Mouse (Mus musculus): ENCODE results near the gene Sh3d19. TPM values are rescaled to one million over a fixed set of nuclear protein-coding genes. Genes with fewer than 3 reads are reported as not detected.

The Sh3d19 gene
- total and polyA plus RNA-seq, 2 experiments from 2014 or later = 16.3 to 31.1 TPM

- no peaks in the 10 kb centered on the region for H3K9me3 ChIP-seq (ENCODE audit: low read length)
- ATAC-seq = peak; percentile 98
- under 1% methylated on average over 69 of the region's 77 CpGs for whole genome bisulfite sequencing
- H3K4me1 ChIP-seq (ENCODE audit: insufficient read depth, low read length) = no peaks in the 10 kb centered on the region
- peak within 1 kb of the TSS; percentile 98 for H3K9ac ChIP-seq (replicated peaks; ENCODE audit: low read length)
- peak; percentile 99 for DNase-seq (ENCODE audit: low spot score)
- peak within 1 kb of the TSS; percentile 90 for H3K4me3 ChIP-seq (ENCODE audit: low read length)
- peaks cover 21% of the 10 kb centered on the region; the same call in 1 of the 2 replicates for H3K36me3 ChIP-seq (ENCODE audit: insufficient read depth, low read length)
- H3K4me2 ChIP-seq (ENCODE audit: low read depth, low read length) = peak within 1 kb of the TSS; percentile 71
- peak within 1 kb of the TSS; percentile 93 for H3K27ac ChIP-seq
- no peaks in the 10 kb centered on the region for H3K27me3 ChIP-seq (ENCODE audit: insufficient read depth, low read length)
- peak; percentile 98 for TF ChIP-seq CTCF (IDR thresholded peaks at IDR 0.05; ENCODE audit: low read depth)
These were observed 171.5 kb downstream of the Sh3d19 start, which contains the start of gene Rps3a1 for GRCm38 (mm10) chr3:86142263-86142933. TSS of gene Rps3a1 (minus strand) at chr3:86142702.

GRCm38 (mm10) chr3:86142934-86143317 is 172.0 kb downstream of the Sh3d19 start:
- peaks cover 16% of the 10 kb centered on the region; the same call in 1 of the 2 replicates for H3K36me3 ChIP-seq (ENCODE audit: insufficient read depth, low read length)
- H3K27ac ChIP-seq = no peak overlapping the region
- no peaks in the 10 kb centered on the region for H3K27me3 ChIP-seq (ENCODE audit: insufficient read depth, low read length)
- no peak for DNase-seq (ENCODE audit: low spot score)
- no peaks in the 10 kb centered on the region for H3K4me1 ChIP-seq (ENCODE audit: insufficient read depth, low read length)
- peak overlapping the region; percentile 49 for H3K4me2 ChIP-seq (ENCODE audit: low read depth, low read length)
- peak overlapping the region; percentile 90 for H3K4me3 ChIP-seq (ENCODE audit: low read length)
- peak; percentile 1; the same call in 1 of the 2 replicates for ATAC-seq
- peak overlapping the region; percentile 37; the same call in 1 of the 2 replicates for H3K9ac ChIP-seq (replicated peaks; ENCODE audit: low read length)
- WGBS = 33% methylated on average over 6 of the region's 6 CpGs
- TF ChIP-seq CTCF (IDR thresholded peaks at IDR 0.05; ENCODE audit: low read depth) = no peak
- H3K9me3 ChIP-seq (ENCODE audit: low read length) = no peaks in the 10 kb centered on the region

GRCm38 (mm10) chr3:86143343-86143742 is 172.4 kb downstream of the Sh3d19 start:
- peak overlapping the region; percentile 37; the same call in 1 of the 2 replicates for H3K9ac ChIP-seq (replicated peaks; ENCODE audit: low read length)
- H3K36me3 ChIP-seq (ENCODE audit: insufficient read depth, low read length) = peaks cover 11% of the 10 kb centered on the region; the same call in 1 of the 2 replicates
- DNase-seq (ENCODE audit: low spot score) (no peak), ATAC-seq (no peak)
- H3K4me1 ChIP-seq (ENCODE audit: insufficient read depth, low read length) = no peaks in the 10 kb centered on the region
- WGBS = 88% methylated on average over 6 of the region's 6 CpGs
- H3K9me3 ChIP-seq (ENCODE audit: low read length) = no peaks in the 10 kb centered on the region
- TF ChIP-seq CTCF (IDR thresholded peaks at IDR 0.05; ENCODE audit: low read depth) = no peak
- H3K4me3 ChIP-seq (ENCODE audit: low read length) = no peak overlapping the region
- H3K27ac ChIP-seq = no peak overlapping the region
- H3K27me3 ChIP-seq (ENCODE audit: insufficient read depth, low read length) = no peaks in the 10 kb centered on the region
- no peak overlapping the region for H3K4me2 ChIP-seq (ENCODE audit: low read depth, low read length)

- Histone ChIP-seq H3K4me3 (ENCODE audit: low read length) (no peak overlapping the region), H3K4me2 (ENCODE audit: low read depth, low read length) (no peak overlapping the region), H3K9me3 (ENCODE audit: low read length) (no peaks in the 10 kb centered on the region), H3K27me3 (ENCODE audit: insufficient read depth, low read length) (no peaks in the 10 kb centered on the region), H3K27ac (no peak overlapping the region), H3K9ac (replicated peaks; ENCODE audit: low read length) (no peak overlapping the region), H3K36me3 (ENCODE audit: insufficient read depth, low read length) (no peaks in the 10 kb centered on the region), H3K4me1 (ENCODE audit: insufficient read depth, low read length) (no peaks in the 10 kb centered on the region)
- ATAC-seq = no peak
- 65% methylated on average over 6 of the region's 6 CpGs for WGBS
- DNase-seq (ENCODE audit: low spot score) = no peak
- no peak for TF ChIP-seq CTCF (IDR thresholded peaks at IDR 0.05; ENCODE audit: low read depth)
These were observed 178.2 kb downstream of the Sh3d19 start for GRCm38 (mm10) chr3:86149063-86149462.

- DNase-seq (ENCODE audit: low spot score) = no peak
- WGBS = 68% methylated on average over 9 of the region's 9 CpGs
- Histone ChIP-seq H3K4me2 (ENCODE audit: low read depth, low read length) (no peak overlapping the region), H3K27me3 (ENCODE audit: insufficient read depth, low read length) (no peaks in the 10 kb centered on the region), H3K4me3 (ENCODE audit: low read length) (no peak overlapping the region), H3K27ac (no peak overlapping the region), H3K4me1 (ENCODE audit: insufficient read depth, low read length) (no peaks in the 10 kb centered on the region), H3K9me3 (ENCODE audit: low read length) (no peaks in the 10 kb centered on the region), H3K9ac (replicated peaks; ENCODE audit: low read length) (no peak overlapping the region), H3K36me3 (ENCODE audit: insufficient read depth, low read length) (no peaks in the 10 kb centered on the region)
- no peak for TF ChIP-seq CTCF (IDR thresholded peaks at IDR 0.05; ENCODE audit: low read depth)
- no peak for ATAC-seq
These were observed 178.6 kb downstream of the Sh3d19 start for GRCm38 (mm10) chr3:86149521-86149920.

DNA sequence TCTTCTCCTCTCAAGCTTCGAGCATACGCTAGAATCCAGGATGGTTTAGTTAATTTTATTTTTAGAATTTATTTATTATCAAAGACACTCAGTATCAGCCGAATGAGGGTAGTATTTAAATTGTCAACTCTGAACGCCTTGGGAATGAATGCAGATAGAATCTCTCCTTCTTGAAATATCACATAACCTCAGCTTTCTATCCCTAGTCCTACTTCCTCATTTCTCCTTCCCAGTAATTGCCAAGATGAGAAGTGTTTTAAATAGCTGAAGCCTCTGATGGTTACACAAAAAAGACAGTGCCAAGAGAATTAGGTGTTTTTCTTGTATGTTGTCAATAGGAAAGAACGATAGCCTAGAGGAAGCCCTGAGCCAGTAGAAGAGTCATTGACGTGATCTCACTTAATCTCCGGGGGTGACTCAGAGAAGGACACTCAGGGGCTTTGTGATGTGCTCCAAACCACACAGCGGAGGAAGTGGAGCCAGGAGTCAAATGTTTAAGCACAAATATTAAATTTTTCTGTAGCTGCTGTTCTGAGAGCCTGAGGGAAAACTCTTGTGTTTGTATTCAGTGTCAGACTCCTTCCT is 198.0 kb downstream of the Sh3d19 start:
- Histone ChIP-seq H3K4me3 (ENCODE audit: low read length) (no peak overlapping the region), H3K4me1 (ENCODE audit: insufficient read depth, low read length) (no peaks in the 10 kb centered on the region), H3K4me2 (ENCODE audit: low read depth, low read length) (no peak overlapping the region), H3K9ac (replicated peaks; ENCODE audit: low read length) (no peak overlapping the region), H3K36me3 (ENCODE audit: insufficient read depth, low read length) (no peaks in the 10 kb centered on the region), H3K27me3 (ENCODE audit: insufficient read depth, low read length) (no peaks in the 10 kb centered on the region), H3K9me3 (ENCODE audit: low read length) (no peaks in the 10 kb centered on the region), H3K27ac (no peak overlapping the region)
- TF ChIP-seq CTCF (IDR thresholded peaks at IDR 0.05; ENCODE audit: low read depth) = no peak
- DNase-seq (ENCODE audit: low spot score) (no peak), ATAC-seq (no peak)
- WGBS = 78% methylated on average over 8 of the region's 8 CpGs

DNA sequence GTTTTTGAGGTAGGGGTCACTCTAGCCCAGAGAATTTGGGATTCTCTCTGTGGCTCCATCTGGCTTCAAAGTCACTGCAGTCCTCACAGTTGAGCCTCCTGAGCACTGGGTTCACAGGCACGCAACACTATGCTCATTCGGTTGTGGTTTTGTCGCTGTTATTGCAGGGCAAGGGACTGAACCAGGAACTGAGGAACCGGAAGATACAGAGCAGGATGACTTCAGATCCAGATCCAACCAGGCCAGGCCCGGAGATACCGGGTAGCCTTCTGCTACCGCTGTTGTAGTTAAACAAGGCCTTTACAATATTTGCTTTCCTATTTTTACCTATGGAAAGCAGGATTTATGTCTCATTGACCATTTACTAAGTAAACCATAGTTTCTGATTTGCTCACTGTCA is 208.8 kb downstream of the Sh3d19 start:
- no peak for TF ChIP-seq CTCF (IDR thresholded peaks at IDR 0.05; ENCODE audit: low read depth)
- H3K27me3 ChIP-seq (ENCODE audit: insufficient read depth, low read length) = no peaks in the 10 kb centered on the region
- H3K9ac ChIP-seq (replicated peaks; ENCODE audit: low read length) = no peak overlapping the region
- ATAC-seq = no peak
- no peaks in the 10 kb centered on the region for H3K4me1 ChIP-seq (ENCODE audit: insufficient read depth, low read length)
- no peaks in the 10 kb centered on the region for H3K9me3 ChIP-seq (ENCODE audit: low read length)
- no peak overlapping the region for H3K4me2 ChIP-seq (ENCODE audit: low read depth, low read length)
- no peak overlapping the region for H3K27ac ChIP-seq
- WGBS = 94% methylated on average over 7 of the region's 7 CpGs
- no peaks in the 10 kb centered on the region for H3K36me3 ChIP-seq (ENCODE audit: insufficient read depth, low read length)
- no peak overlapping the region for H3K4me3 ChIP-seq (ENCODE audit: low read length)
- no peak for DNase-seq (ENCODE audit: low spot score)

Other genes with a start within 250 kb of the Sh3d19 start
- gene Fam160a1, start 153.8 kb upstream of the Sh3d19 start, total RNA-seq (2014; rRNA removed) = 1.2 and 1.8 TPM in 2 replicates
- 0.45 and 0.48 TPM in 2 replicates for gene Fam160a1, start 153.8 kb upstream of the Sh3d19 start, polyA plus RNA-seq (2015; fragmentation: Nextera tagmentation; extraction: Ambion mirVana)
- 0.37 TPM in 1 of 2 replicates, not detected in the other for gene Glt28d2, start 83.6 kb upstream of the Sh3d19 start, total RNA-seq (2014; rRNA removed)
- gene Glt28d2, start 83.6 kb upstream of the Sh3d19 start, polyA plus RNA-seq (2015; fragmentation: Nextera tagmentation; extraction: Ambion mirVana) = 0.34 and 0.43 TPM in 2 replicates
- gene Gm37240, start 83.6 kb upstream of the Sh3d19 start, total RNA-seq (2014; rRNA removed) = 0.14 TPM in 1 of 2 replicates, not detected in the other
- 1.00 and 1.5 TPM in 2 replicates for gene Gm37240, start 83.6 kb upstream of the Sh3d19 start, polyA plus RNA-seq (2015; fragmentation: Nextera tagmentation; extraction: Ambion mirVana)
- gene Prss48, start 31.4 kb downstream of the Sh3d19 start, total RNA-seq (2014; rRNA removed) = not detected in 2 replicates
- not detected in 2 replicates for gene Prss48, start 31.4 kb downstream of the Sh3d19 start, polyA plus RNA-seq (2015; fragmentation: Nextera tagmentation; extraction: Ambion mirVana)
- 388 and 391 TPM in 2 replicates for gene Rps3a1, start 171.6 kb downstream of the Sh3d19 start, total RNA-seq (2014; rRNA removed)
- 638 and 648 TPM in 2 replicates for gene Rps3a1, start 171.6 kb downstream of the Sh3d19 start, polyA plus RNA-seq (2015; fragmentation: Nextera tagmentation; extraction: Ambion mirVana)